12 mouse cellular contexts compared by ENCODE assay signal in the genomic region with DNA sequence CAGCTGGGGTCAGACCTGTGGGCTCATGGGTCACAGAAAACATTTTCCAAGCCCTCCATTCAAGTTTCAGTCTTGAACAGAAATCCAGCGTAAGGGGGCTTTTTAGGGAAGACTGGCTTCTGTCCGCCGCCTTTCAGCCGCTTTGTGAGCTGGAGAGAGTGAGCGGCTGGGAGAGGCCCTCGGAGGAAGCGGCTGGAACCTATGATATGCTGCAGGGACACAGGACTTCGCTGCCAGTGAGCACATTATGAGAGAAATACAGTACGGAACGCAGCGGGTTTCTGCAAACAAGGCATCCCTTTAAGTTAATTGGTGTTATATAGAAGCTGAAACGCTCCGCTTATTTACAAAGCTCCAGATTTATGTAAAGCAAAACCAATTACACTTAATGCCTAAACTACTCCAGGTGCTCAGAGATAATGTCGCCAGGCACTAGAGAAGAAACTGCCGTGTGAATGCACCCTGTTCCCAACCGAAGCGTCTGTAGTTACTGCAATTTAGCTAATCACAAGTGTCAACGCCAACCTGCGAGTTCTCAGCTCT.
A peak's percentile ranks its signal among the peaks of the same experiment; 100 is the strongest.
DNase-seq lines count a peak whose midpoint lies in the region; ATAC-seq lines count a peak whose summit lies in the region.
"Had no signal": no experiment of that assay in that cellular context is flagged by ENCODE, and none has a peak within 500 bp of the region (broad histone marks: within the 10 kb centered on the region; RNA-seq: fewer than 3 reads in every experiment).

No protein-coding gene starts in this region.

- H3K4me2 ChIP-seq in forebrain, embryonic 15.5 days (replicated peaks), result peak overlapping the region; percentile 31
- H3K4me2 ChIP-seq in neural tube, embryonic 11.5 days (ENCODE audit: low read depth), result no peak overlapping the region
- H3K4me2 ChIP-seq: stomach, embryonic 15.5 days had no signal

- no peaks in the 10 kb centered on the region for H3K9me3 ChIP-seq in forebrain, embryonic 15.5 days
- H3K9me3 ChIP-seq in neural tube, embryonic 11.5 days (ENCODE audit: control insufficient read depth, low read length), result no peaks in the 10 kb centered on the region
- H3K9me3 ChIP-seq: stomach, embryonic 15.5 days had no signal

- H3K27me3 ChIP-seq in forebrain, embryonic 15.5 days, result no peaks in the 10 kb centered on the region
- no peaks in the 10 kb centered on the region for H3K27me3 ChIP-seq in neural tube, embryonic 11.5 days (ENCODE audit: control insufficient read depth, insufficient read depth, low read length)
- H3K27me3 ChIP-seq: stomach, embryonic 15.5 days had no signal

- H3K27ac ChIP-seq in forebrain, embryonic 15.5 days (replicated peaks), result peak overlapping the region; percentile 67
- no peak overlapping the region for H3K27ac ChIP-seq in neural tube, embryonic 11.5 days (ENCODE audit: low read depth, low read length)
- H3K27ac ChIP-seq: gastrocnemius, adult 2 months; stomach, embryonic 15.5 days had no signal

- 14% methylated on average over 19 of the region's 19 CpGs for WGBS in forebrain, embryonic 15.5 days
- 70% methylated on average over 19 of the region's 19 CpGs for WGBS in neural tube, embryonic 11.5 days

- peaks cover 33% of the 10 kb centered on the region for H3K4me1 ChIP-seq in forebrain, embryonic 15.5 days
- no peaks in the 10 kb centered on the region for H3K4me1 ChIP-seq in neural tube, embryonic 11.5 days (ENCODE audit: control insufficient read depth, insufficient read depth, low read length)
- H3K4me1 ChIP-seq: stomach, embryonic 15.5 days had no signal

- H3K9ac ChIP-seq in forebrain, embryonic 15.5 days (replicated peaks), result 0 out of 2 replicates have a peak overlapping the region, but pooled peaks have one; percentile 2
- no peak overlapping the region for H3K9ac ChIP-seq in neural tube, embryonic 11.5 days (ENCODE audit: low read length)
- H3K9ac ChIP-seq: stomach, embryonic 15.5 days had no signal

- H3K36me3 ChIP-seq in forebrain, embryonic 15.5 days, result no peaks in the 10 kb centered on the region
- H3K36me3 ChIP-seq in neural tube, embryonic 11.5 days (ENCODE audit: control insufficient read depth, insufficient read depth, low read length), result no peaks in the 10 kb centered on the region
- H3K36me3 ChIP-seq: stomach, embryonic 15.5 days had no signal

- ATAC-seq in forebrain, embryonic 15.5 days (replicated peaks), result no peak
- no peak for ATAC-seq in neural tube, embryonic 11.5 days (ENCODE audit: insufficient read depth, low FRiP score, low TSS enrichment)

- H3K4me3 ChIP-seq in forebrain, embryonic 15.5 days, result no peak overlapping the region
- no peak overlapping the region for H3K4me3 ChIP-seq in neural tube, embryonic 11.5 days (ENCODE audit: low read depth, low read length)
- H3K4me3 ChIP-seq: gastrocnemius, adult 2 months; myocyte; stomach, embryonic 15.5 days had no signal

- peak; percentile 17 to 18 for DNase-seq in kidney, postnatal 4 days
- DNase-seq in kidney, postnatal 25 days, result no peak
- peak; percentile 54 for DNase-seq in embryo, embryonic 11 days
- peak; percentile 21 for DNase-seq in neural tube, embryonic 11.5 days (ENCODE audit: low spot score)
- no peak for DNase-seq in urinary bladder, adult 2 months (ENCODE audit: low spot score)
- DNase-seq in gastrocnemius, postnatal 25 days, result no peak
- DNase-seq in lung, postnatal 36 days, result no peak
- DNase-seq: gastrocnemius, adult 2 months; kidney, adult 8-10 months had no signal

Comparison
In these comparisons a context has a peak if more than half of its experiments do, and no peak if none do; other contexts are left out.
1. DNase-seq: peak in kidney, postnatal 4 days (2 of 2), embryo, embryonic 11 days (single experiment) and neural tube, embryonic 11.5 days (single experiment); none in kidney, postnatal 25 days (0 of 2), urinary bladder, adult 2 months (single experiment), gastrocnemius, postnatal 25 days (single experiment) and lung, postnatal 36 days (single experiment).